Mouse (Mus musculus) stomach, postnatal 0 days (tissue): ENCODE measurements around the gene Pnkd. TPM values are rescaled to one million over a fixed set of nuclear protein-coding genes. Genes with fewer than 3 reads are reported as not detected.
A peak's percentile ranks its signal among the peaks of the same experiment; 100 is the strongest.
"Not testable (repeated sequence)": the region's sequence is repeated elsewhere in the genome, so short reads cannot be mapped to it uniquely, and the experiment has no call there.

Experiments used
- ATAC-seq: fragments of 200-750 bp; cut with Nextera tagmentation; 2 replicates; pipeline ENCODE4 v1.8.0; 2017; ENCODE audit not compliant: low FRiP score, low TSS enrichment
- DNase-seq: peaks from one replicate; pipeline ENCODE4 v3.0.0-alpha.2; 2016; ENCODE audit warnings: low spot score
- H3K27ac ChIP-seq: fragments of 300-500 bp; sonication (generic); replicated peaks from 2 replicates; pipeline ENCODE4 v1.5.1; 2014; ENCODE audit warnings: mild to moderate bottlenecking, control low read depth
- H3K27me3 ChIP-seq: fragments of 300-500 bp; sonication (generic); 2 replicates; pipeline ENCODE4 v1.6.1; 2014; ENCODE audit warnings: low read length; ENCODE audit not compliant: control insufficient read depth, insufficient read depth
- H3K36me3 ChIP-seq: fragments of 300-500 bp; sonication (generic); 2 replicates; pipeline ENCODE4 v1.6.1; 2014; ENCODE audit warnings: low read length, mixed read lengths; ENCODE audit not compliant: control insufficient read depth, insufficient read depth
- H3K4me1 ChIP-seq: fragments of 300-500 bp; sonication (generic); replicated peaks from 2 replicates; pipeline ENCODE4 v1.6.1; 2014; ENCODE audit warnings: antibody characterized with exemption; ENCODE audit not compliant: control insufficient read depth, insufficient read depth
- H3K4me2 ChIP-seq: fragments of 300-500 bp; sonication (generic); replicated peaks from 2 replicates; pipeline ENCODE4 v1.6.1; 2014; ENCODE audit warnings: low read depth, mild to moderate bottlenecking, control low read depth, moderate library complexity
- H3K4me3 ChIP-seq: fragments of 300-500 bp; sonication (generic); 2 replicates; pipeline ENCODE4 v1.5.1; 2014; ENCODE audit warnings: low read depth, low read length, control low read depth
- H3K9ac ChIP-seq: fragments of 300-500 bp; sonication (generic); 2 replicates; pipeline ENCODE4 v1.6.1; 2014; ENCODE audit warnings: mild to moderate bottlenecking, low read length, control low read depth, mixed read lengths
- H3K9me3 ChIP-seq: fragments of 300-500 bp; sonication (generic); 2 replicates; pipeline ENCODE4 v1.6.1; 2016; ENCODE audit warnings: low read length; ENCODE audit not compliant: control insufficient read depth
- CTCF ChIP-seq: IDR thresholded peaks from 2 replicates; pipeline ENCODE4 v1.5.1; 2016; ENCODE audit warnings: antibody characterized with exemption, low read depth, mild to moderate bottlenecking, moderate library complexity
- EP300 ChIP-seq: optimal IDR thresholded peaks from 2 replicates; pipeline ENCODE3; 2016; ENCODE audit warnings: antibody characterized with exemption
- WGBS: fragments of 180-500 bp; shearing (Covaris S2); extraction: QIAGEN DNeasy Blood & Tissue Kit; methylation state at CpG from one replicate; pipeline ENCODE4 v1.1.7; 2014; 5-methylcytosine and 5-hydroxymethylcytosine counted together
- polyA plus RNA-seq: library from polyadenylated mRNA; unstranded; fragments of >200 nt; fragmentation: Nextera tagmentation; extraction: Ambion mirVana; gene quantifications from 2 replicates; pipeline ENCODE4 v1.2.1, GENCODE M21; 2015

The Pnkd gene
- polyA plus RNA-seq, 1 experiment from 2014 or later, result 84.8 TPM

DNA sequence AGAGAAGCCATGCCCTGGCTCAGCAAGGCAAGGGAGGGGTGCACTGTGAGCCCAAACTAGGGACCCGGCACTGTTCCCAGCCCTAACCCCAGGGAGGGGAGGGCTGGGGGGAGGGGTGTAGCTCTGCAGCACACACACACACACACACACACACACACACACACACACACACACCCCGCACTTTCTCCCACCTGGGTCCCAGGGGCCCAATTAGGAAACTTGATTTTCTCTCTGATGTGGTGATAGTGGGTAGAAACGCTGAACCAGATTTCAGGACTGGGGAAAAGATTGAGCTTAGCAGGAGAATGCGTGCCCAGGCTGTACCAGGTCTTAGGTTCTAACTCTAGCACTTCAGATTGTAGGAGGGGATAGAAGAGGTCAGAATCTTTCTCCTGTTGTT lies 53.9 kb downstream of the Pnkd start:
- ATAC-seq, result no peak

DNA sequence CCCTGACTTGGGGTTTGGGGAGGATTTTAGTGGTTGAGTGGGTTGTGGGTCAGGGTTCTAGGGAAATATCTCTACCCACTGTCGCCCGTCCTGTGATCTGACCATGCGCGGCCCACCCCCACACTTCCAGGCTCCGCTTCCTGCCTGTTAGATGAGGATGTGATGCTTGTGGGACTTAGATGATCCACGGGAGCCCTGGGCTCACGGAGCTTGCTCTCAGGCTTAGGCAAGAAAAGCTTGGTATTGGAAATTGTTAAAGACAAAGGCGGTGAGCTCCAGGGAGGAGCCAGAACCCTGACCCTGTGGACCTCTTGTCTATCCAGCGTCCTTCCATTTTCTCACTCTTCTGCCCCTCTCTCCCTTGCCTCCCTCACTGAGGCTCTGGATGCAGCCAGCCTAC lies 55.2 kb downstream of the Pnkd start:
- H3K4me3 ChIP-seq, result no peak overlapping the region
- no peak for ATAC-seq
- no peak overlapping the region for H3K9ac ChIP-seq
- H3K9me3 ChIP-seq, result no peaks in the 10 kb centered on the region
- H3K4me1 ChIP-seq, result no peaks in the 10 kb centered on the region
- no peak for DNase-seq
- no peaks in the 10 kb centered on the region for H3K27me3 ChIP-seq
- H3K36me3 ChIP-seq, result no peaks in the 10 kb centered on the region
- 88% methylated on average over 9 of the region's 9 CpGs for WGBS
- H3K4me2 ChIP-seq, result no peak overlapping the region
- TF ChIP-seq EP300 (no peak), CTCF (no peak)
- no peak overlapping the region for H3K27ac ChIP-seq

More for the DNA sequence above, 53.9 kb downstream of the Pnkd start:
- Histone ChIP-seq H3K9me3 (no peaks in the 10 kb centered on the region), H3K9ac (no peak overlapping the region), H3K36me3 (no peaks in the 10 kb centered on the region), H3K27ac (no peak overlapping the region), H3K4me2 (no peak overlapping the region), H3K4me3 (no peak overlapping the region), H3K4me1 (no peaks in the 10 kb centered on the region), H3K27me3 (no peaks in the 10 kb centered on the region)
- 84% methylated on average over 4 of the region's 4 CpGs for whole genome bisulfite sequencing
- TF ChIP-seq CTCF, result no peak
- no peak for TF ChIP-seq EP300
- DNase-seq, result no peak

DNA sequence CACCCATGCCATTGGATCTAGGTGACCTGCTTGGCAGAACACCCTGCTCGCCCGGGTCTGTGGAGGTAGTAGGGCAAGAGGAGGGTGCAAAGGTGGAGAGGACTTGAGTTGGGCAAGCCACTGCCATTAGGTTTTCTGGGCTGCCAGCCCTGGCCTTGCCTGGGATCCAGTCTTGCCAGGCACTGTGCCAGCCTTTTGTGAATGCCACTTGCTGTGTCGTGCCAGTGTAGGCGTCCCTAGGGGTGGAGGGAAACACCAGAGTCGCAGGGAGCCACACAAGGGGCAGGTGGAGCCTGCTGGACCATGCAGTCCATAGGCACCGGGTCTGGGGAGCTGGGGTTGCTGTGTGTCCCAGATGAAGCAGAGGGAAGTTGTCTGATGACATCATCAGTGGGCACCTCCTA lies 55.6 kb downstream of the Pnkd start:
- Histone ChIP-seq H3K4me1 (no peaks in the 10 kb centered on the region), H3K9ac (no peak overlapping the region), H3K4me3 (no peak overlapping the region), H3K4me2 (no peak overlapping the region), H3K36me3 (no peaks in the 10 kb centered on the region), H3K9me3 (no peaks in the 10 kb centered on the region), H3K27me3 (no peaks in the 10 kb centered on the region), H3K27ac (no peak overlapping the region)
- DNase-seq (no peak), ATAC-seq (peak; percentile 59)
- WGBS, result 79% methylated on average over 6 of the region's 6 CpGs
- no peak for TF ChIP-seq CTCF
- TF ChIP-seq EP300, result no peak

DNA sequence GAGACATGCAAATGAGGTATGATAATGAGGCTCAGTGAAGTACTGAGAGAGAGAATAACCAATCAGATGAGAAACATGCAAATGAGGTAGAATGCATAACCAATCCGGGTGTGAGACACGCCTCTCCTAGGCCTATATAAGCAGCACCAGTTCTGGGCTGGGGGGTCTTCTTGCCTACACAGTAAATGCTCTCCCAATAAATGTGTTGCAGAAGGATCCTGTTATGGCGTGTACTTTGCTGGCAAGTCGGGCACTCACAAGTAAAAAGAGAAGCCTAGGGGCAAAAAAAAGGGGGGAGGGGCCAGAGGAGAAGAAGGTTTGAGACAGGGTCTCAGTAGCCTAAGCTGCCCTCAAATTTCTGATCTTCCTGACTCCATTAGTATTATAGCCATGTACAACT lies 56.3 kb downstream of the Pnkd start:
- not testable (repeated sequence) for H3K9me3 ChIP-seq, H3K27ac ChIP-seq, H3K4me1 ChIP-seq, H3K4me2 ChIP-seq, H3K4me3 ChIP-seq, H3K36me3 ChIP-seq, DNase-seq, ATAC-seq, H3K27me3 ChIP-seq, H3K9ac ChIP-seq
- WGBS, result 99% methylated on average over 4 of the region's 4 CpGs

DNA sequence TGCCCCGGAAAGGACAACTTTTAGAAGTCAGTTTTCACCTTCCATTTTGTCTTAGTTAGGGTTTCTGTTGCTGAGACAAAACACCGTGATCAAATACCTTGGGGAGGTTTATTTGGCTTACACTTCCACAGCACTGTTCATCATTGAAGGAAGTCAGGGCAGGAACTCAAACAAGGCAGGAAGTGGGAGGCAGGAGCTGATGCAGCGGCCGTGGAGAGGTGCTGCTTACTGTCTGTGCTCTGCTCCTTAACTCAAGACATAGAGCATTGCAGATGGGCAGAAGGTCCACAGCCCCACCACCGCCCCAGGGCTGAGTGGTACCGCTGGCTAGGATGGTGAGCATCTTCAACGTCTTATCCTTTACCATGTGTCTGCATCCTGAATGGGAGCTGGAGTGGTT lies 57.2 kb downstream of the Pnkd start:
- no peaks in the 10 kb centered on the region for H3K36me3 ChIP-seq
- H3K4me2 ChIP-seq, result no peak overlapping the region
- H3K9ac ChIP-seq, result no peak overlapping the region
- no peaks in the 10 kb centered on the region for H3K4me1 ChIP-seq
- H3K27me3 ChIP-seq, result no peaks in the 10 kb centered on the region
- 80% methylated on average over 7 of the region's 7 CpGs for WGBS
- TF ChIP-seq CTCF, result no peak
- ATAC-seq, result no peak
- H3K9me3 ChIP-seq, result no peaks in the 10 kb centered on the region
- no peak overlapping the region for H3K27ac ChIP-seq
- no peak overlapping the region for H3K4me3 ChIP-seq
- no peak for DNase-seq

DNA sequence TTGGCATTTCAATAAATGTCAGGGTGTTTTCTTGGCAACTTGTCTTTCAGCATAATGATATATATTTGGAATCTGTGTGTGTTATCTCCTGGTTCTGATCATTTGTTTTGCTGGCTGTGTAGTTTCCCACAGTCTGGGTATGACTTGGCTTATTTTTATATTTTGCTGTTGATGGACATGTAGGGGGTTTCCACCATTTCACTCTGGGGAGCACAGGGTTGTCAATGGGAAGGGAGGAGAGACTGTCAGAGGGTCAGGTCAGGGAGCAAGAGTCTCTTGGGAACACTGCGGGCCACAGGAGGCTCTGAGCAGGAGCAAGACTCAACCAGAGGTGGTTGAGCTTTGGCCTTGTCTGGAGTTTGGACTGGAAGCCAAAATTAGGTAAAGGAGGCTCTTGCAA lies 57.6 kb downstream of the Pnkd start:
- TF ChIP-seq CTCF, result no peak
- no peak for TF ChIP-seq EP300
- no peak overlapping the region for H3K9ac ChIP-seq
- ATAC-seq (no peak), DNase-seq (no peak)
- H3K4me2 ChIP-seq, result no peak overlapping the region
- H3K27ac ChIP-seq, result no peak overlapping the region
- H3K36me3 ChIP-seq, result no peaks in the 10 kb centered on the region
- H3K27me3 ChIP-seq, result no peaks in the 10 kb centered on the region
- 86% methylated on average over 1 of the region's 1 CpGs for WGBS
- H3K4me3 ChIP-seq, result no peak overlapping the region
- no peaks in the 10 kb centered on the region for H3K9me3 ChIP-seq
- no peaks in the 10 kb centered on the region for H3K4me1 ChIP-seq

DNA sequence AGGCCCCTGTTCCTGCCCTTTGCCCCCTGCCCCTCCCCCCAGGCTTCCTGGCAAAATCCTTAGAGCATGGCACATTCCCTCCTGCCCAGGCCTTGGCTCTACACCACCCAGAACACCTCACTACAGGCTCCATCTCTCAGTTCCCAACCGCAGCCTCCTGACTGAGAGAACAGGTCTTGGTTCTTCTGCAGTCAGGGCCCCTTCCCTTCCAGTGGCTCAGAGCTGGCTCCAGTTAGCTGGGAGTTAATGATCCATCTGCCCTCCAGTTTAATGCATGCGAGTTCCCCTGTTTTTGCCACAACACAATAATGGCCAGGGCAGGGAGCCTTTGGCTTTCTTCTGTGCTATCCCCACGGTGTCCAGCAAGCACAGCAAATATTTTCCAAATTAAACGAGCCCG lies 58.4 kb downstream of the Pnkd start:
- TF ChIP-seq EP300 (no peak), CTCF (no peak)
- 75% methylated on average over 5 of the region's 5 CpGs for WGBS

More for the DNA sequence above, 58.4 kb downstream of the Pnkd start:
- Histone ChIP-seq H3K4me2 (no peak overlapping the region), H3K4me1 (no peaks in the 10 kb centered on the region), H3K9me3 (no peaks in the 10 kb centered on the region), H3K36me3 (no peaks in the 10 kb centered on the region), H3K27me3 (no peaks in the 10 kb centered on the region), H3K27ac (no peak overlapping the region), H3K9ac (no peak overlapping the region), H3K4me3 (no peak overlapping the region)
- ATAC-seq, result no peak
- DNase-seq, result no peak
